Mouse (Mus musculus): ENCODE measurements around the gene Mrpl46.

Gene Mrpl46

DNA sequence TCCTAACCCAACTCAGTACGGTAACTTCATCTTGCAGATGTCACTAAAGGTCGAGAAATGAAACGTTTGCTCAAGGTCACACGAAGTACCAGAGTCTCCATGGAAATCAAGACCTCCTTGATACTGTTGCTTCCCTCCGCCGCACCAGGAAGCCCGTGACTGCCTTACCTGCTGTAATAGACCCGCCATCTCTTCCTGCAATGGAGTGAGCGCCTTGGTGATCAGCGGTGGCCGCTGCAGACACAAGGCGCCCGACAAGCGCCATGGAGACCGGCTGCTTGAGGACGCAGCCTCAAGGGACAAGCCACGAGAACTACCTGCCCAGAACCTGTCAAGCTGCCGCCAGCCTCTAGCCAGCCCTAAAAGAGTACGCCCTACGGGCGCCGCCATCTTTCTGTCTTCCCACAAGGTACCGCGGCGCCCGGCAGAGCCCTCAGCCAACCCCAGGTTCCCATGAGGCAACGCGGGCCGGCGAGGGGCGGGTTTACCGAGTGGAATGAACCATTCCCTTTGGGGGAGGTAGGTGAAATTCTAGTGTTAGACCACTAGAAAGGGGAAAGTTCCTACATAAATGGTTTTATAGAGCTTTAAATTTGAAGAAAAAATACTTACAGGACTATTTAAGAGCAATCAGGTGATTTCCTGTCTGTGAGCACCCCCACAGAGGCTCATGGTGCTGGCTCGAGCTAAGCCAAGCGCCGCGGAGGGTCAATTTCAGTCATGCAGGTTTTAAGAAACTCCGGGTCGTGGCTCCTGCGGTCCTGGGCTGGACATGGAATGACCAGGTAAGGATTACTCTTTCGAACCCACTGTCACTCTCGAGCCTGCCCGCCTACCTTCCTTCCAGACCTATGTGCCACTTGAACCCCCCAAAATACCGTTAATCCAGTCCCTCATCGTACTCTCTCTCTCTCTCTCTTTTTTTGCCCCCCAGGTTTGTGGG, at the start of gene Mrpl46, which contains the start of gene Mrps11:
Gene Mrpl46 (minus strand): TSS at position 893 of the 943 bp plus-strand sequence.
Gene Mrps11 (plus strand): TSS at position 481 of the 943 bp plus-strand sequence.
- peak; percentile 81 for DNase-seq (ENCODE audit: low read depth)

DNA sequence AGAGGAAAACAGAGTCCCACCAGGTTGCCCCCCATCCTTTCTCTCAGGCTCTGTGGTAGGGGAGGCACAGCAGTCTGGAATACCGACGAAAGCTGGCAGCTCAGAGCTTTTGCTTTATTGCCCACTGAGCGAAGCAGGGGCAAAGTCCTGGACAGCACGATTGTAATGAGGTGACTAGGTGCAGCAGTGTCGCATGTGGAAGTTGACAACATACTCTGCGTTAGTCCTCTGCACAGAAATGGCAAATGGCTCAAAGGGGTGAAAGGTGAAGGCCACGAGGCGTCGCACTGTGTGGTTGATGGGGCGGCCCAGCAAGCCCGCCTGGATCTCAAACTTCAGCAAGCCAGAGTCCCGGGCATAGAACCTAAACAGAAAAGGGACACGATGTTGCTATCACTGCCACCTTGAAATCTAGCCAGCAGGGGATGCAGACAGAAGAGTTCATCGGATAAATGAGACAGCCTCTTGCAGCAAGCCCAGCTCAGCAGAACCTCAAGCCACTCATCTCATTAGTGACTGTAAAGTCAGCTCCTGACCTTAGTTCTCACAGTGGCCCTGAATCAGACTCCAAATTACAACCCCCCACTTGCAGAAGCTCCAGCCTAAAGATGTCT, 44.5 kb upstream of the Mrpl46 start:
- DNase-seq (ENCODE audit: low read depth): no peak

DNA sequence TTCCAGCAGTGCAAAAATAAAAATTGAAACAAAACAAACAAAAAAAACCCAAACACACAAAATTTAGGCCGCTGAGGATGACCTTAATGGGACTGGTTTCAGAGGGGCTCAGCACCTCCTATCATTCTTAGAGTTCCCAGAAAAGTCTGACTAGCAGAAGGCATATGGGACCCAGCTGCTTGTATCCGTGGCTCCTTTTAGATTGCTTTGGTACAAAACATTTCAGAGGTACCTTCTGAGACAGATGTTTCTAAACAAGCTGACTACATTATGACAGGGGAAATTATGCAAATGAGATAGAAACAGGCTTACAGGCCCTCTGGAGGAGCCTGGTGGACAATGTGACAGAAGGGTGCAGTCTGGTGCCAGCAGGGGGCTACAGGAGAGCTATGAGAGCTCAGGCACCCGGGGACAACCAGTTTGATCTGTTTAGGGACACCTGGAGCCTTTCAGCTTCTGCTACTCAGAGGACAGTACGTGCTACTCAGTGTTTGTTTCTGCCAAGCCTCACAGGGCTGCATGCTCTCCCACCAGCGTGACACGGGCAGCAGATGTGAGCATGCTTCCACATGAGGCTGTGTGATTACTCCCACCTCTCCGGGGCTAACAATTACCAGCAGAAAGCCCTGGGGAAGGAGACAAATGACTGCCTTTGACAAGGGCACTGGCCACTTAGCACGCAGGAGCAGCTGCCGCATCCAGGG, 43.5 kb upstream of the Mrpl46 start:
- DNase-seq (ENCODE audit: low read depth): no peak

DNA sequence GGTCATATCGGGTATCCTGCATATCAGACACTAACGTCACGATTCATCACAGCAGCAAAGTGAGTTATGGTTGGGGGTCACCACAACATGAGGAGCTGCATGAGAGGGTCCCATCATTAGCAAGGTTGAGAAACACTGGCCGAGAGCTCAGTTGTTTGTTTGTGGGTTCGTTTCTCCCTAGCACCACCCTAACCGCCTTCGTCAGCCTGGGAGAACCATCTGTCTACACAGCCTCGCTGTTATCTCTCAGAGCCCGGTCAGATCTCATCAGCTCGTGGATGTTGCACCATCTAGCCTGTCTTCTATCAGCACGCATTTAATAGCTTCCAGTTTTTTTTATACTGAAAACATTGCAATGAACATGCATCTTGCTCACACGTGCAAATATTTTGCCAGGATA, 35.0 kb upstream of the Mrpl46 start:
- DNase-seq (ENCODE audit: low read depth): no peak

DNA sequence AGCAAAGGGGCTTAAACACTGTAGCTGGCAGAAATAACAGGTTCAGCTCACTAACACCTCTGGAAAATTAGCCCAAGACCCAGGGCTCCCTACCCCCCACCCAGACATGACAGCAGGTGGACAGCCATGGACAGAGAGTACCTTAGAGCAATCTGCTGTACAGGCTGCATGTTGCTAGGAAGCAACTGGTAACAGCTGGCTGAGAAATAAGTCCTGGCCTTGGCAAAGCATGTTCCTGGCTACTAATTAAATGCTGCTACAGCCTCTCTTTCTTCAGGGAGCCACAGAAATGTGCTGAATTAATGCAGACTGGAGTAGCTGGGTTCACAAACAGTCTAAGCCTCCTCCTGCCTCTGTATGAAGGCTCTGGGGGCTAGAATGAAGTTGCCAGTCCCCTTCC, 31.4 kb upstream of the Mrpl46 start:
- no peak for DNase-seq (ENCODE audit: low read depth)

DNA sequence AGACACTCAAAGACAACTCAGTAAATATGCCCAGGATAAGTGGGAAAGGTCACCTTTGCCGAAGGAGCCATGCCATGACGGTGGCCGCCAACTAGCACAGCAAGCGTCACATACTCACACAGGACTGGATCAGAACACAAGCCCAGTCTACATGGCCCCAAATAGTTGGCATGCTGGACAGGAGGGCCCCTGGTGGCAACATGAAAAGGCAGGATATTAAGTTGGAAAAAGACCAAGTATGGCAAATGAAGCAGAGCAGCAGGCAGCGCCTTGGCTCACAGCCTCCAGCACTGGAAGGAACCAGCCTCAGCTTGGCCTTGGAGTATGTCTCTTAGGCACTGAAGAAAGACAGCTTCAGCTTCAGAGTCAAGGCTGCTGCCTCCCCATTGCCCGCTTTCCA, 30.5 kb upstream of the Mrpl46 start:
- no peak for DNase-seq (ENCODE audit: low read depth)

DNA sequence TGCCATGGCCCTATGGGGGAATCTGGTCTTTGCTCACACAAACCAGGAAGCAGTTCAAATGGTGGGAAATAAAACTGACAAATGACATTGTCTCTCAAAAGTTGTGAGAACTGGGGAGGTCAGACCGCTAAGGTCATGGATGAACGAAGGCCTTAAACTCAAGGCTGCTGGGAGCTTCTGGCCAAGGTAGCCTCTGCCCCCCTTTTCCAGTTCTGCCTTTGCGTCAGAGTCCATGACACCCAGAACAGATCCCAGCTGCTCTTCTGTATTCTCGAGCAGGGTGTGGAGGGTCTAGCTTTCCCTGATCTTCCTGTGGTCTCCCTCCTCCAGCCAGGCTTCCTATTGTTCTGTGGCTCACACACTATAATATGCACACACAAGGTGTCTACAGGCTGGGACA, 23.9 kb upstream of the Mrpl46 start:
- no peak for DNase-seq (ENCODE audit: low read depth)

DNA sequence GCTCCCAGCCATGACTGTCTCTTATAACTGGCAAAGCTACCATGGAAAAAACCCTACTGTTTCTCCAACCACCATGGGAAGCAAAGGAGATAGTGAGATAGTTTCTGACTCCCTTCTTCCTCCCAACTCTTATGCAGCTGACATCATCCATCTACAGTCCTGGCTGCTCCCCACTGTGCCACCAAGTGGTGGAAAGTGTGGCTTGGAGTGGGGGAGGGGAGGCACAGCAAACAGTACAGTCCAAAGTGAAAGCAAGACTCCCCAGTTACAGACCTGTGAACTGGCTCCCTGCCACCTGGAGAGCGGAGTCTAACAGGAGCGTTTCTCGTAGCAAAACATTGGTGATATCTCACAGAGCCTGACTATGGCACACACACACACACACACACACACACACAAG, 20.5 kb upstream of the Mrpl46 start:
- no peak for DNase-seq (ENCODE audit: low read depth)

DNA sequence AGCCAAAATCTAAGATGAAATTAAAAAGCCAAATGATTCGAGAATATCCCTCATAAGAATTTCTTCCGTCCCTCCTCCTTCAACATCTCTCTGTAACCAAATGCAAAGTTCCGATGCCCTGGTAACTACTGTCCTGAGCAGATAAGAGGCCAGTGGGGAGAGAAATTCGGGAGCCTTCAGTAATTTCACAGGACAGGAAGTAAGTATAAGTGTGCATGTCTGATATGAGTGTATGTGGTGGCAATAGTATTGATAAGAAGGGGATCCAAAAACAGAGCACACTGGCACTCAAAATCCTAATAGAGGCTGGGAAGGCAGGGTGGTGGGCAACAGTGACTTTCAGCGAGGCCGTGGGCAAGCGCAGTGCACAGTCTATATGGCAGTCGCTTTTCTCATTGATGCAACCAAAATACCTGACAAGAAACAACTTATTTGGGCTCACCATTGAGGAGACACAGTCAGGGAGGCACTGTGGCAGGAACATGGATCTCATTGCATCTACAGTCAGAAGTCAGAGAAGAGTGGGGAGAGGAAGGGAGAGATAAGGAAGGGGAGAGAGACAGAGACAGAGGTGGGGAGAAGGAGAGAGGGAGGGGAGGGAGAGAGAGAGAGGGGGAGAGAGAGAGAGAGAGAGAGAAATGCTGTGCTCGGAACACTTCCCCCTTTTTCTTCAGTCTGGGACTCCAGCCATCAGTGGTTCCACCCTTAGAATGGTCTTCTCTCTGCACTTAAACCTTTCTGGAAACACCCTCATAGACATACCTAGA, 16.6 kb upstream of the Mrpl46 start:
- peak; percentile 66 for DNase-seq (ENCODE audit: low read depth)

DNA sequence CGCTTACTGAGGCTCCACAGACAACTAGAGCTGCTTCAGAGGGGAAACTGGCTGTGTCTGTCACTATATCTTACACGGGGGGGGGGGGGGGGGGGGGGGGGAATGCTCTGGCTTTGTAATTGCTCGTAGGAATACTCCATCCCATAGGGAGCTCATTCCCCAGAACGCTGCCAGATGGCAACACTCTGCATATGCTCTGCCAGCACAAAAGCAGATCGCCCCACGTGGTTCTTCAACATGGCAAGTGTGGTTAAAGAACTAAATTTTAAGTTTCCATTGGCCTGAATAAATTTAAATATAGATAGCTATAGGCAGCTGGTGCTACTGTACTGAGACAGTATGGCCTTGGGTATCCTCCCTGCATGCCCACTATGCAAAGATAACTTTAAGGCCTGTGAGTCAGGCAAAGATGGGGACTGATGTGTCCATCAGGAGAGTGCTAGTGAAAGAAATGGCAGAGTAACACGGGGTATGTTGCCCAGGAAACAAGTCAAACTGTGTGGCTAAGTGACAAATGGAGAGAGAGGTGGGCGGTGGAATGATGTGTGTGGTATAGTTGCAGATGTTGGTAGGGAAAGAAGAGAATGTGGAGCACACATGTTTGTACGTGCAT, 14.6 kb upstream of the Mrpl46 start:
- no peak for DNase-seq (ENCODE audit: low read depth)

DNA sequence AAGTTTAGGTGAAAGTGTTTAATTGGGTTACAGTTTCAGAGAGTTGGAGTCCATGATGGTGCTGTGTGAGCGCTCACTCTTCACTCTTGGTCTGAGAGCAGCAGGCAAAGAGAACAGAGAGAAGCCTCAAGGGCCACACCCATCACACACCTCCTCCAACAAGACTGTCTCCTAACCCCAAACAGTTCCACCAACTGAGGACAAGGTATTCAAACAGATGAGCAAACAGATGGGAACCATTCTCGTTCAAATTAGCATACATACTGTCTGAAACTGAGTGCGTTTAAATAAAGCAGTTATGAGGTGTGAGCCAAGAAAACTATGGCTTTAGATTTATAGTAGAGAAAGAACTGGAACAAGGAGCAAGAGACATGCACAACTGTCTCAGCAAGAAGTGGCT, 13.3 kb upstream of the Mrpl46 start:
- DNase-seq (ENCODE audit: low read depth): no peak

DNA sequence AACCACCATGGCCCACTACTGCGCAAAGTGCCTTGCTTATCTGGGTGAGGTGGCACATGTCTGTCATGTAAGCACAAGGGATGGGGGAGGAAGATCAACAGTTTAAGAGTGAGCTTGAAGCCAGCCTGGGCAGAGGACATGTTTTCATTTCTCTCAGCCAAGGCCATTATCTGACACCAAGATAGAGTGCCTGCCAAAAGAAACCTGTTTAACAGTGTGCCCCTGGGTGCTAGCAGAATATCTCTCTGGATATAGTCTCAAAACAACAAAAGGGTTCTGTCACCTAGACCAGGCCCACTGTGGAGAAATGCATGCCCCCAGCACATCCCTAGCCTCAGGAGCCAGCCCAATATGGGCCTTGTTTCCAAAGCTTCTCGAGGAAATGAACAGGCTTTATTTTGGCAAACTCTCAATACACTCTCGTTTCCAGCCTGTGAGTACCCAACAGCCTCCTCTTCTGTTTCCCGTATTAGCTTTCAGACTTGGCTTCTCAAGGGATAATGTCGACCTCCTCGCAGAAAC, 11.3 kb upstream of the Mrpl46 start:
- DNase-seq (ENCODE audit: low read depth): no peak

DNA sequence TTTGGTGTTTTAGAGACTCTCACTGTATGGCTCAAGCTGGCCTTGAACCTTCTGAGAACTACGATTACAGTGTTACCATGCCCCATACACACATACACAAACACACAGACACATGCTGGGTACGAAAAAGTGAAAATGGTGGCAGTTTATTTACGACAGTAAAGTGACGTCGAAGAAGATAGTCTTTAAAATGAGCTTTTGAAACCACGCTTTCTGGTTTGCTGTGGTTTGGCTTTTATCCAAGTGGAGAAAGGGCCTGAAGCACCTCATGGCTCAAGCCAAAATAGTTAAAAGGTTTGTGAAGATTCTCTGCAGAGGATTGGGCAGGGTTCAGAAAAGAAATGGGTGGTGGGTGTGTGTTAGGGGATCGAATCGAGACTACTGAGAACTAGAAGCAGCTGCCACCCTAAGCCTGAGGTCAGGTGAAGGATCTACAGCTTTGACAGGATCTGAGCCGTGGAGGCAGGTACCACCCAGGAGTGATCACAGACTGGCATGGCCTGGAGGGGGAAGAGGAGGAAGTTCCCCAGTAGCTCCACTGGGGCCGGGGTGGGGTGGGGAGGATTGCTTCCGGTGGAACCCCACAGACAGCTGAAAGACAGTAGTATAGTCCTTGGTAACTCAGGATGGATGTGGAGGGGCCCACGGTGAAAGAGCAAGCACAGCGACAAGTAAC, 10.7 kb upstream of the Mrpl46 start:
- no peak for DNase-seq (ENCODE audit: low read depth)

DNA sequence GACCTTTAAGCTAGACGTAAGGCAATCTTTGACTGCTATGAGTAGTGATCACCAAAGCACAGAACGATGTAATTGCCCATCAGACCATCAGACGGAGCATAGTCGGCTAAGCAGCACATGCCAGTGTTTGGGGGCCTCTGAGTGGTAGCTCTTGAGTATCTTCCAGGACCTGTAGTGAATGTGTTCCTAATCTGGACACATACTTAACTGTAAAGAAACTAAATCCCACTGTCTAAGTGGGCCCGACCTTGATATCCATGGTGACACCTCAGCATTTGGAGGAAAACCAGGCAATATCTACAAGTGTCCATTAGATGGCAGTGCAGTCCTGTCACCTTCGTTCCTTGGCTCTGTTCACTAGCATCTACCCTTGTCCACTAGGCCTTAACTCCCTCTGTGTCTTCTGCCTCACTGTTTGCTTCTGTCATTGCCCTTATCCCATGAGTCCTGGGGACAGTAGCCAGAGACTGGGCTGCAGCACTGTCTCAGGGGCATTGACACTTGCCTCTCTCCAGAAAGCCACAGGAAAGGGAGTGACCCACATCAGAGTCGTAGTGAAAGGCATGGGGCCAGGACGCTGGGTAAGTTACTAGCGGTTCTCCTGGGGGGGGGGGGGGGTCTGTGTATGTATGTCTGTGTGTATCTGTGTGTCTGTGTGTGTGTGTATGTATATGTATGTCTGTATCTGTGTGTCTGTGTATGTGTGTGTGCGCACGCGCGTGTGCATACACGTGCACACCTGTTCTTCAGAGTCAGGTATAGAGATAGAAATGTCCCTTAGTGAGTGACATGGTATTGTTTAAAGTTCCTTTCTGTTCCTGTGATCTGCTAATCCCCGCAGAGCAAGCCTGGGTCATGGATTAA, 8.3 kb upstream of the Mrpl46 start:
- DNase-seq (ENCODE audit: low read depth): peak; percentile 65

DNA sequence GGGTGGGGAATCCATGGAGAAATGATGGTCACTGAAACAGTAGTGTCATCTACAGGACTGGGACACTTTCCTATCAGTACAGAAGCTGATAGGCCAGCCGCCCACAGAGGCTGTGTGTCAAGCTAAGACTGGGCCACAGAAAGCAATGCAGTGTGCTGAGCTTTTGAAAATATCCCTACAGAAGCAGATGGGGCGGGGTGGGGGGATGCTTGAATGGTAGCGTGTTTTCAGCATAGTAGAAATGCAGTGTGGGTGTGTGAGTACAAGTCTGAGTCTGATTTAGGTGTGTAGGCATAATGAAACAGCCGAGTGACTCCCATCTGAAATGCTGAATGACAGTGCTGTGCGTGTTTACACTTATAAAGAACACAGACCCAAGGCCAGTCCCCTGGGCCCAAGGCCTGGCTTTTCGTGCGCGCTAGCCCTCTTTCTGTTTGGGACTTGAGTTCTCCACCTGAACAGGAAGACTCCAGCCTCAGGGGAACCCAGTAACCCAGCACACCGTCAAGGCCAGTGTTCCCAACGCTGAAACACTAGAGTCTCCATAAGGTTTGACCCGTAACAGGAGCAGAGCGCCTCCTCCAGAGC, 4.6 kb upstream of the Mrpl46 start:
- no peak for DNase-seq (ENCODE audit: low read depth)

DNA sequence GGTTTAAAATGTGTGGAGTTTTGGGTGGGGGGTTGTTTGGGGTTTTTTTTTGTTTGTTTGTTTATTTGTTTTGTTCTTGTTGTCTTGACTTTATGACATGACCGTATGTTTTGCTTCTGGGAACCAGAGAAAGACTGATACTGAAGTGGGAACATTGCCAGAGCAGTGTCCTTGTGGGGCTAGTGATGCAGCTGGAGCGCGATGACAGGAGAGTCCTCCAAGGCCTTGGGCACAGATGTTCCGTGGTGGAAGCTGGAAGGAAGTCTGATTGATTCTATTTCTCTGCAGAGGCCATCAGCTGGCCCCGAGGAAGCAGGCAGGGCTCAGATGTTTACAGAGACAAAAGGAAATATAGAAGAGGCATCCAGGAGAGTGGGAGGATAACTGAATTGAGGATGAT, 2.6 kb upstream of the Mrpl46 start:
- DNase-seq (ENCODE audit: low read depth): no peak

DNA sequence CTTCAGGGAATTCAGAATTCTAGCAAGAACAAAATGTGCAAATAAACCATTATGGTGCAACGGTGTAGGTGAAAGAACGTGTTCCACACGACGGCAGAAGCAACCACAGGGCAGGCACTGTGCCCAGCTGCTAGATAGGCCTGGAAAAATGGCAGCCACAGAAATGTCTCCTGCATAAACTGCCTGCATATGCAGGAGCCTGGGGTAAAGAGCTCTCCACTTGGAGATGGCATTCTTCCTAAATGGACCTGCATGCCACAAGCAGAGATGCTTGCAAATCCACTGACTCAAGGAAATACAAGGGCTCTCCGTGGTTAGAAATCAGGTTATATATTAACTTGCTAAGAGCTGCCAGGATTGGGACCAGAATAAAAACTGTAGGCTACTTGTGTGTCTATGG, 4.6 kb downstream of the Mrpl46 start:
- no peak for DNase-seq (ENCODE audit: low read depth)

DNA sequence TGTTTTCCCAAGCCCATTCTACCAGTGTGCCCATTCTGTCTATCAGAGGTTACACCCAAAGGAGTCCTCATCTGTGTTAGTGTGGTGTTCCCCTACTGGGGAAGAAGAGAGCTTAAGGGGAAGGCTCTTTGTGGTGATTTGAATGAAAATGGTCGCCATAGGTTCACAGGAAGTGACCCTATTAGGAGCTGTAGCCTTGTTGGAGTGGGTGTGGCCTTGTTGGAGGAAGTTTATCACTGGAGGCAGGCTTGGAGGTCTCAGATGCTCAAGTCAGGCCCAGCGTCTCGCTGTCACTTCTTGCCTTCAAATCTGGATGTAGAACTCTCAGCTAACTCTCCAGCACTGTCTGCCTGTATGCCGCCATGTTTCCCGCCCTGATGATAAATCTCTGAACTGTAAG, 12.4 kb downstream of the Mrpl46 start:
- DNase-seq (ENCODE audit: low read depth): no peak

DNA sequence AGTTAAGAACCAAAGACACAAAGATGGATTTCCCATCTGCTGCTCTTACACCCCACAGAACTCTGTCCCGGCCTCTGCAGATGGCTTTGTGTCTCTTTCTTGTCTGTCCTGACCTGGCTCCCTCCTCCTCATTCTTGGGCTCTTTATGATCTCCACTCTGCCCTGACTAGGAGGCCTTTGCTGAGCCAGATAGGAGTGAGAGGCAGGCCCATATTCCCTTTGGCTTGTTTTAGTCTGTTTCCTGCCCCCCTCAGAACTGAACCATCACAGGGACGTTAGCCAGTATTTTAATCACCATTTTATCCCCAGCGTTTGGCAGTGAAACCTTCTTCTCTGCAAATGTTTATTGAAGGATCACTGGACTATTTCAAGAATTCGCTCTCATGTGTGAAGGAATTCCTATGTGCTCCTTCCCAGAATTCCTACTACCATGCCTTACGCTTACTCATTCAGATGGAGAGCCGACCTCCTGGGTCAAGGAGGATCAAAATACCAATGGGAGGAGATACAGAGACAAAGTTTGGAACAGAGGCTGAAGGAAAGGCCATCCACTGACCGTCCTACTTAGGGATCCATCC, 14.2 kb downstream of the Mrpl46 start:
- DNase-seq (ENCODE audit: low read depth): no peak
